Mouse (Mus musculus): Measurements from ENCODE around the gene Ift27. TPM values are rescaled to one million over a fixed set of nuclear protein-coding genes. Genes with fewer than 3 reads are reported as not detected.

The Ift27 gene
- total and polyA plus RNA-seq, 2 experiments from 2014 or later, result 37.3 to 116 TPM

GRCm38 (mm10) chr15:78157330-78157729 is 16.6 kb downstream of the Ift27 start:
- Histone ChIP-seq H3K9me3 (ENCODE audit: low read length) (no peaks in the 10 kb centered on the region), H3K27ac (ENCODE audit: low read depth, low read length) (no peak overlapping the region), H3K36me3 (ENCODE audit: insufficient read depth, low read length) (0 out of 2 replicates have a peak, but pooled peaks cover 3% of the 10 kb centered on the region), H3K9ac (replicated peaks; ENCODE audit: low read length, poor library complexity, severe bottlenecking) (no peak overlapping the region), H3K4me3 (ENCODE audit: low read depth, low read length) (no peak overlapping the region), H3K4me1 (ENCODE audit: insufficient read depth, low read length) (no peaks in the 10 kb centered on the region), H3K27me3 (ENCODE audit: insufficient read depth, low read length) (no peaks in the 10 kb centered on the region), H3K4me2 (ENCODE audit: low read depth, low read length, poor library complexity, severe bottlenecking) (no peak overlapping the region)
- no peak for TF ChIP-seq CTCF (IDR thresholded peaks at IDR 0.05)
- DNase-seq (ENCODE audit: low spot score) (no peak), ATAC-seq (ENCODE audit: low FRiP score) (no peak)
- 70% methylated on average over 8 of the region's 8 CpGs for whole genome bisulfite sequencing

- TF ChIP-seq CTCF (IDR thresholded peaks at IDR 0.05), result no peak
- Histone ChIP-seq H3K36me3 (ENCODE audit: insufficient read depth, low read length) (0 out of 2 replicates have a peak, but pooled peaks cover 3% of the 10 kb centered on the region), H3K4me2 (ENCODE audit: low read depth, low read length, poor library complexity, severe bottlenecking) (no peak overlapping the region), H3K9me3 (ENCODE audit: low read length) (no peaks in the 10 kb centered on the region), H3K27me3 (ENCODE audit: insufficient read depth, low read length) (no peaks in the 10 kb centered on the region), H3K4me1 (ENCODE audit: insufficient read depth, low read length) (no peaks in the 10 kb centered on the region), H3K9ac (replicated peaks; ENCODE audit: low read length, poor library complexity, severe bottlenecking) (no peak overlapping the region), H3K4me3 (ENCODE audit: low read depth, low read length) (no peak overlapping the region), H3K27ac (ENCODE audit: low read depth, low read length) (no peak overlapping the region)
- DNase-seq (ENCODE audit: low spot score) (no peak), ATAC-seq (ENCODE audit: low FRiP score) (no peak)
- WGBS, result 94% methylated on average over 6 of the region's 6 CpGs
These were observed 18.5 kb downstream of the Ift27 start for GRCm38 (mm10) chr15:78155421-78155820.

- DNase-seq (ENCODE audit: low spot score), result no peak
- H3K27me3 ChIP-seq (ENCODE audit: insufficient read depth, low read length), result no peaks in the 10 kb centered on the region
- no peak for ATAC-seq (ENCODE audit: low FRiP score)
- 44% methylated on average over 11 of the region's 11 CpGs for whole genome bisulfite sequencing
- H3K36me3 ChIP-seq (ENCODE audit: insufficient read depth, low read length), result 0 out of 2 replicates have a peak, but pooled peaks cover 2% of the 10 kb centered on the region
- no peak overlapping the region for H3K4me3 ChIP-seq (ENCODE audit: low read depth, low read length)
- no peaks in the 10 kb centered on the region for H3K9me3 ChIP-seq (ENCODE audit: low read length)
- no peak overlapping the region for H3K4me2 ChIP-seq (ENCODE audit: low read depth, low read length, poor library complexity, severe bottlenecking)
- H3K9ac ChIP-seq (replicated peaks; ENCODE audit: low read length, poor library complexity, severe bottlenecking), result no peak overlapping the region
- TF ChIP-seq CTCF (IDR thresholded peaks at IDR 0.05), result no peak
- H3K27ac ChIP-seq (ENCODE audit: low read depth, low read length), result no peak overlapping the region
- no peaks in the 10 kb centered on the region for H3K4me1 ChIP-seq (ENCODE audit: insufficient read depth, low read length)
These were observed 20.7 kb downstream of the Ift27 start for GRCm38 (mm10) chr15:78153045-78153775.

- no peaks in the 10 kb centered on the region for H3K36me3 ChIP-seq (ENCODE audit: insufficient read depth, low read length)
- H3K27me3 ChIP-seq (ENCODE audit: insufficient read depth, low read length), result no peaks in the 10 kb centered on the region
- DNase-seq (ENCODE audit: low spot score) (peak; percentile 33), ATAC-seq (ENCODE audit: low FRiP score) (no peak)
- H3K27ac ChIP-seq (ENCODE audit: low read depth, low read length), result no peak overlapping the region
- no peak overlapping the region for H3K4me2 ChIP-seq (ENCODE audit: low read depth, low read length, poor library complexity, severe bottlenecking)
- no peaks in the 10 kb centered on the region for H3K4me1 ChIP-seq (ENCODE audit: insufficient read depth, low read length)
- H3K4me3 ChIP-seq (ENCODE audit: low read depth, low read length), result no peak overlapping the region
- TF ChIP-seq CTCF (IDR thresholded peaks at IDR 0.05), result no peak
- H3K9me3 ChIP-seq (ENCODE audit: low read length), result no peaks in the 10 kb centered on the region
- 72% methylated on average over 7 of the region's 7 CpGs for WGBS
- H3K9ac ChIP-seq (replicated peaks; ENCODE audit: low read length, poor library complexity, severe bottlenecking), result no peak overlapping the region
These were observed 25.3 kb downstream of the Ift27 start for GRCm38 (mm10) chr15:78148565-78148964.

- 59% methylated on average over 8 of the region's 8 CpGs for WGBS
- Histone ChIP-seq H3K9ac (replicated peaks; ENCODE audit: low read length, poor library complexity, severe bottlenecking) (no peak overlapping the region), H3K4me2 (ENCODE audit: low read depth, low read length, poor library complexity, severe bottlenecking) (no peak overlapping the region), H3K4me1 (ENCODE audit: insufficient read depth, low read length) (no peaks in the 10 kb centered on the region), H3K9me3 (ENCODE audit: low read length) (no peaks in the 10 kb centered on the region), H3K27me3 (ENCODE audit: insufficient read depth, low read length) (no peaks in the 10 kb centered on the region), H3K27ac (ENCODE audit: low read depth, low read length) (no peak overlapping the region), H3K36me3 (ENCODE audit: insufficient read depth, low read length) (no peaks in the 10 kb centered on the region), H3K4me3 (ENCODE audit: low read depth, low read length) (no peak overlapping the region)
- TF ChIP-seq CTCF (IDR thresholded peaks at IDR 0.05), result no peak
- DNase-seq (ENCODE audit: low spot score) (no peak), ATAC-seq (ENCODE audit: low FRiP score) (no peak)
These were observed 33.7 kb downstream of the Ift27 start for GRCm38 (mm10) chr15:78140226-78140625.

GRCm38 (mm10) chr15:78134606-78135005 is 39.3 kb downstream of the Ift27 start:
- Histone ChIP-seq H3K27ac (ENCODE audit: low read depth, low read length) (no peak overlapping the region), H3K27me3 (ENCODE audit: insufficient read depth, low read length) (no peaks in the 10 kb centered on the region), H3K4me3 (ENCODE audit: low read depth, low read length) (no peak overlapping the region), H3K36me3 (ENCODE audit: insufficient read depth, low read length) (no peaks in the 10 kb centered on the region), H3K4me2 (ENCODE audit: low read depth, low read length, poor library complexity, severe bottlenecking) (no peak overlapping the region), H3K4me1 (ENCODE audit: insufficient read depth, low read length) (no peaks in the 10 kb centered on the region), H3K9ac (replicated peaks; ENCODE audit: low read length, poor library complexity, severe bottlenecking) (no peak overlapping the region), H3K9me3 (ENCODE audit: low read length) (no peaks in the 10 kb centered on the region)
- no peak for TF ChIP-seq CTCF (IDR thresholded peaks at IDR 0.05)
- ATAC-seq (ENCODE audit: low FRiP score) (no peak), DNase-seq (ENCODE audit: low spot score) (no peak)
- 36% methylated on average over 6 of the region's 6 CpGs for WGBS
